In genomic region chr6:117542431-117542830, GRCm38 (mm10) we compare ENCODE assay signal across 18 mouse cellular contexts.
"Had no signal": no experiment of that assay in that cellular context is flagged by ENCODE, and none has a peak within 500 bp of the region (broad histone marks: within the 10 kb centered on the region; RNA-seq: fewer than 3 reads in every experiment).

No protein-coding gene starts in this region.

- H3K27ac ChIP-seq: midbrain, embryonic 10.5 days; midbrain, embryonic 12.5 days; neural tube, embryonic 13.5 days; neural tube, embryonic 15.5 days had no signal

- DNase-seq: lung, adult 18-20 months; lung, embryonic 14.5 days; lung, postnatal 10 days; lung, postnatal 4 days; midbrain, embryonic 14.5 days; retina, postnatal 1 day; right cerebral cortex, adult 18-20 months; right cerebral cortex, postnatal 25 days; right cerebral cortex, postnatal 4 days; spleen, adult 18-20 months; thymus, adult 18-20 months; thymus, postnatal 14 days; thymus, postnatal 36 days had no signal

- H3K4me3 ChIP-seq: midbrain, embryonic 10.5 days; midbrain, embryonic 12.5 days; myocyte; neural tube, embryonic 13.5 days; neural tube, embryonic 15.5 days had no signal

- H3K36me3 ChIP-seq: midbrain, embryonic 10.5 days; midbrain, embryonic 12.5 days; neural tube, embryonic 13.5 days; neural tube, embryonic 15.5 days had no signal

- H3K9ac ChIP-seq: lung, embryonic 14.5 days; midbrain, embryonic 12.5 days; neural tube, embryonic 13.5 days; neural tube, embryonic 15.5 days had no signal

- H3K27me3 ChIP-seq: midbrain, embryonic 12.5 days; neural tube, embryonic 15.5 days had no signal

- H3K4me1 ChIP-seq: midbrain, embryonic 10.5 days; midbrain, embryonic 12.5 days; neural tube, embryonic 13.5 days; neural tube, embryonic 15.5 days had no signal
